Mouse (Mus musculus): ENCODE data around the gene Ankrd17. TPM values are rescaled to one million over a fixed set of nuclear protein-coding genes. Genes with fewer than 3 reads are reported as not detected.
A peak's percentile ranks its signal among the peaks of the same experiment; 100 is the strongest.

The Ankrd17 gene
- total RNA-seq, 2 experiments from 2014 or later: 85.7 to 88.5 TPM

GRCm38 (mm10) chr5:90217791-90218190 lies 148.6 kb downstream of the Ankrd17 start:
- DNase-seq: no peak

- DNase-seq: no peak
Measured at GRCm38 (mm10) chr5:90217226-90217625, 149.2 kb downstream of the Ankrd17 start.

DNA sequence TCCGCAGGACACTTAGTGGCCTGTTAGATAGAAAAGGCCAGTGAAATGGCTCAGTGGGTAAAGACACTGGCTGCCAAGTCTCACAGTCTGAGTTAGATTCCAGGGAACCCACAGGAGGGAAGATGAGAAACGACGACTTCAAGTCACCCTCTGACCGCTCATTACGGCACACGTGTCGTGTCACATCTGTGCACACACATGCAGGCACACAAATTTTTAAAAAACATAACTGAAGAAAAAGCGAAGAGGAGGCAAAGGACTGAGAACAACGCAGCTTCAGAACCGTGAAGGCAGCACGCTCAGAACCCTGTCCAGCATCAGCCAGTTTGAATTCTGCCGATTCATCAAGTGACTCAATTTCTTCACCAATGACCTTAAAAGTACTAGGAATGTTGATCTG lies 153.0 kb downstream of the Ankrd17 start:
- DNase-seq: no peak

DNA sequence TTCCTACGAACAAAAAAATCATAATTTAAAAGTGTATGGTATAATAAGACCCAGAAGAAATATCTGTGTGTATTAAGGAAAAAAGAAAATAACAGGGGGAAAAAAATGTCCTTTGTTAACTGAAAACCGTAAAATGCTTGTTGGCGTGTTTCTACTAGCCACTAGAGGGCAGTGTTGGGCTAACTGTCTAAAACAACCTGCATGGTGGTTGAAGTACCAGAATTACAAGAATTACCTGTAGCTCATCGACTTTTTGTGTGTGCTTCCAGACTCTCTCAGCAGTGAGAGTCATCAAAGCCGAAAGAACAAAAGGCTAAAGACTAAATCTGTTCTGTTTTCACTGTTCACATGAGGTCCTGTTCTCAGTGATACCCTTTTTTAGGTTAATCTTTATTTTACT lies 163.2 kb downstream of the Ankrd17 start:
- DNase-seq: peak; percentile 37

- DNase-seq: no peak
Measured at GRCm38 (mm10) chr5:90202447-90203117, 163.8 kb downstream of the Ankrd17 start.

DNA sequence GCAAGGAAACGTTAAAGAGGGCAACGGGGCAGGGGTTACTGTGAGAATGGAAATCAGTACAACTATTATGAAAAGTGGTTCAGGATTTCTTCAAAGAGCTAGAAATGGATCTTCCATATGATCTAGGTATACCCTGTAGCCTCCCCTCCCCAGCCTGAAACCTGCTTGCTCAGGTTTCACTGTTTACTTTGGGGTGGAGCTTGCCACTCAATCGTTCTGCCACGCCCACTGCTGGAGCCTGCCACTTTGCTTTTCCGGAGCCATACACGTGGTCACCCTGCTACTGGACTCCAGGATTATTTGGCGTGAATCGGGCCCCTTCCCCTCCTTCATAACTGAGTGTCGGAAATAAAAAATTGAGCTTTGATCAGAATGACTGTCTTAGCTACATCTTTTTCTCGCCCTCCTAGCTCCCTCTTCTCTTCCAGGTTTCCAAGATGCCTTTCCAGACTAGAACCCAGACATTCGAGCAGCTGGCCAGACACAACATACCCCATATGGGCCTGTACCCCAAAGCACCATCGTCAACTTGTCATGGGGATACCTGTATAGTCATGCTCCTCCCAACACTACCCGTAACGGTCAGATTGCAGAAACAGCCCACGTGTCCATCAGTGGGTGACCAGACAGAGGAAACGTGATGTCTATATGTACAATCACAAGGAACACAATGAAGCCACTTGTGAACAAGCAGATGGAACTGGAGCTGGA lies 166.3 kb downstream of the Ankrd17 start:
- DNase-seq: no peak

DNA sequence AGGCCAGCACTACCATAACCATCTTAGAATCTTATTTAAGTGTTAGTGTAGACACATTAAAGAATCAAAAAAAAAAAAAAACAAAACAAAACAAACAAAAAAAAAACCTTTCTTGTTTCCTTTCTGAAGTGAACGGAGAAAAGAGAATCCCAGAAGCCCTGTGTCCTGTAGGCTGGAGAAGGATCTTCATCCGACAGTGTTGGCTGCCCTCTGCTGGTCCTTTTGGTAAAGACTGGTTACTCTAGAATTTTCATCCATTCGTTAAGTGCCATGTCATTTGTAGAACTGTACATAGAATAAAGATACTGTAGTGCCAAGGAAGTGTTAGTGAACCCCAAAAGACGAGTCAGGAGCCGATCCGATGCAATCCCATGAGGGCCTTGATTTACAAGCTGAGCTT lies 171.5 kb downstream of the Ankrd17 start:
- peak; percentile 79 for DNase-seq

- no peak for DNase-seq
Measured at GRCm38 (mm10) chr5:90182782-90183181, 183.6 kb downstream of the Ankrd17 start.

GRCm38 (mm10) chr5:90179094-90179493 lies 187.3 kb downstream of the Ankrd17 start:
- DNase-seq: no peak

- DNase-seq: peak; percentile 49
Measured at GRCm38 (mm10) chr5:90178116-90178515, 188.3 kb downstream of the Ankrd17 start.

Other genes starting within 250 kb of the Ankrd17 start
- 10 to 100 TPM; 17.0 to 18.9 TPM for gene Cox18, start 142.6 kb downstream of the Ankrd17 start, total RNA-seq (2021)
- 1 to 10 TPM in 1 of 2 experiments, under 1 TPM in 1; 0.81 to 1.8 TPM for gene Gm9958, start 627 bp upstream of the Ankrd17 start, total RNA-seq (2021)
- gene Alb, start 94.3 kb upstream of the Ankrd17 start, total RNA-seq (2021): 1 to 10 TPM; 2.3 to 4.0 TPM
- gene Afp, start 124.2 kb upstream of the Ankrd17 start, total RNA-seq (2021): 1 to 10 TPM in 1 of 2 experiments, under 1 TPM in 1; 0.56 to 1.3 TPM
- gene Afm, start 152.4 kb upstream of the Ankrd17 start, total RNA-seq (2021): not detected
- gene 5830473C10Rik, start 194.5 kb upstream of the Ankrd17 start, total RNA-seq (2021): not detected

Data from heart, postnatal 4 days (tissue).